Mouse (Mus musculus) forebrain, postnatal 0 days (tissue): ENCODE measurements around the gene E2f4. TPM values are rescaled to one million over a fixed set of nuclear protein-coding genes. Genes with fewer than 3 reads are reported as not detected.

Experiments used
- ATAC-seq: fragments of 200-750 bp; cut with Nextera tagmentation; 2 replicates; pipeline ENCODE4 v1.8.0; 2017; ENCODE audit warnings: mild to moderate bottlenecking, moderate library complexity
- DNase-seq: peaks from one replicate; pipeline ENCODE4 v3.0.0-alpha.2; 2015
- H3K27ac ChIP-seq: fragments of 300-500 bp; sonication (generic); 2 replicates; pipeline ENCODE4 v1.5.1; 2014; ENCODE audit warnings: low read depth, mild to moderate bottlenecking, antibody characterized with exemption, low read length, moderate library complexity, mixed read lengths
- H3K27me3 ChIP-seq: fragments of 300-500 bp; sonication (generic); 2 replicates; pipeline ENCODE4 v1.6.1; 2014; ENCODE audit warnings: mild to moderate bottlenecking, low read length, mixed read lengths; ENCODE audit not compliant: insufficient read depth
- H3K36me3 ChIP-seq: fragments of 300-500 bp; sonication (generic); 2 replicates; pipeline ENCODE4 v1.6.1; 2014; ENCODE audit warnings: mild to moderate bottlenecking, moderate library complexity; ENCODE audit not compliant: insufficient read depth
- H3K4me1 ChIP-seq: fragments of 300-500 bp; sonication (generic); 2 replicates; pipeline ENCODE4 v1.6.1; 2014; ENCODE audit warnings: antibody characterized with exemption; ENCODE audit not compliant: insufficient read depth
- H3K4me2 ChIP-seq: fragments of 300-500 bp; sonication (generic); 2 replicates; pipeline ENCODE4 v1.6.1; 2014; ENCODE audit warnings: low read depth, mild to moderate bottlenecking, moderate library complexity
- H3K4me3 ChIP-seq: fragments of 300-500 bp; sonication (generic); 2 replicates; pipeline ENCODE4 v1.5.1; 2014; ENCODE audit warnings: low read depth, low read length, mixed read lengths
- H3K9ac ChIP-seq: fragments of 300-500 bp; sonication (generic); 2 replicates; pipeline ENCODE4 v1.6.1; 2014; ENCODE audit warnings: mild to moderate bottlenecking
- H3K9me3 ChIP-seq: fragments of 300-500 bp; sonication (generic); 2 replicates; pipeline ENCODE4 v1.6.1; 2016; ENCODE audit warnings: low read length
- CTCF ChIP-seq: sonication (generic); IDR thresholded peaks from 2 replicates; pipeline ENCODE4 v1.5.1; 2016; ENCODE audit warnings: antibody characterized with exemption, control low read depth, low read depth
- WGBS: fragments of 180-500 bp; shearing (Covaris S2); extraction: QIAGEN DNeasy Blood & Tissue Kit; methylation state at CpG from one replicate; pipeline ENCODE4 v1.1.7; 2014; 5-methylcytosine and 5-hydroxymethylcytosine counted together
- polyA plus RNA-seq: library from polyadenylated mRNA; unstranded; fragments of >200 nt; fragmentation: Nextera tagmentation; extraction: Ambion mirVana; gene quantifications from 2 replicates; pipeline ENCODE4 v1.2.1, GENCODE M21; 2015
- total RNA-seq: library from RNA; depleted of rRNA; stranded (reverse); fragments of >200 nt; gene quantifications from 2 replicates; pipeline ENCODE4 v1.2.3, GENCODE M21; 2014

E2f4 gene
- total and polyA plus RNA-seq, 2 experiments from 2014 or later = 30.6 to 36.7 TPM

GRCm38 (mm10) chr8:105292471-105292870 lies 5.0 kb upstream of the E2f4 start:
- Histone ChIP-seq H3K27me3 (no peaks in the 10 kb centered on the region), H3K9ac (no peak overlapping the region), H3K27ac (no peak overlapping the region), H3K4me3 (no peak overlapping the region), H3K36me3 (no peaks in the 10 kb centered on the region), H3K9me3 (no peaks in the 10 kb centered on the region), H3K4me1 (peaks cover 17% of the 10 kb centered on the region), H3K4me2 (no peak overlapping the region)
- 87% methylated on average over 7 of the region's 7 CpGs for WGBS
- ATAC-seq = no peak
- DNase-seq = no peak
- no peak for TF ChIP-seq CTCF

GRCm38 (mm10) chr8:105293405-105293804 lies 4.1 kb upstream of the E2f4 start:
- H3K27ac ChIP-seq = no peak overlapping the region
- no peak for DNase-seq
- no peak for TF ChIP-seq CTCF
- no peak overlapping the region for H3K4me2 ChIP-seq
- H3K9me3 ChIP-seq = no peaks in the 10 kb centered on the region
- H3K27me3 ChIP-seq = no peaks in the 10 kb centered on the region
- no peak for ATAC-seq
- H3K9ac ChIP-seq = no peak overlapping the region
- H3K4me1 ChIP-seq = peaks cover 16% of the 10 kb centered on the region
- no peak overlapping the region for H3K4me3 ChIP-seq
- 74% methylated on average over 19 of the region's 19 CpGs for WGBS
- no peaks in the 10 kb centered on the region for H3K36me3 ChIP-seq

GRCm38 (mm10) chr8:105294776-105295175 lies 2.7 kb upstream of the E2f4 start:
- DNase-seq (no peak), ATAC-seq (no peak)
- Histone ChIP-seq H3K9ac (no peak overlapping the region), H3K4me1 (peaks cover 22% of the 10 kb centered on the region), H3K4me3 (no peak overlapping the region), H3K27me3 (no peaks in the 10 kb centered on the region), H3K27ac (no peak overlapping the region), H3K4me2 (no peak overlapping the region), H3K9me3 (no peaks in the 10 kb centered on the region), H3K36me3 (peaks cover under 1% of the 10 kb centered on the region)
- no peak for TF ChIP-seq CTCF
- WGBS = 61% methylated on average over 9 of the region's 9 CpGs

GRCm38 (mm10) chr8:105295256-105295655 lies 2.2 kb upstream of the E2f4 start:
- no peak for DNase-seq
- Histone ChIP-seq H3K4me3 (no peak overlapping the region), H3K27ac (no peak overlapping the region), H3K4me2 (no peak overlapping the region), H3K27me3 (no peaks in the 10 kb centered on the region), H3K9ac (no peak overlapping the region), H3K4me1 (peaks cover 19% of the 10 kb centered on the region), H3K9me3 (no peaks in the 10 kb centered on the region), H3K36me3 (peaks cover 5% of the 10 kb centered on the region)
- ATAC-seq = no peak
- WGBS = 72% methylated on average over 11 of the region's 11 CpGs
- no peak for TF ChIP-seq CTCF

- H3K27ac ChIP-seq = no peak within 1 kb of the TSS
- H3K9me3 ChIP-seq = no peaks in the 10 kb centered on the region
- H3K4me3 ChIP-seq = no peak within 1 kb of the TSS
- TF ChIP-seq CTCF = no peak
- 76% methylated on average over 11 of the region's 11 CpGs for WGBS
- no peaks in the 10 kb centered on the region for H3K27me3 ChIP-seq
- peaks cover 11% of the 10 kb centered on the region; the same call in 1 of the 2 replicates for H3K4me1 ChIP-seq
- ATAC-seq (no peak), DNase-seq (no peak)
- peak within 1 kb of the TSS; percentile 89; the same call in 1 of the 2 replicates for H3K4me2 ChIP-seq
- H3K9ac ChIP-seq = no peak within 1 kb of the TSS; the same call in 1 of the 2 replicates
- H3K36me3 ChIP-seq = peaks cover 13% of the 10 kb centered on the region
These were observed 1.4 kb upstream of the E2f4 start, which contains the start of gene Exoc3l for GRCm38 (mm10) chr8:105295895-105296573. Exoc3l (minus strand) TSS chr8:105296101.

- Histone ChIP-seq H3K9me3 (no peaks in the 10 kb centered on the region), H3K4me3 (peak overlapping the region; percentile 96), H3K27ac (no peak overlapping the region), H3K4me2 (peak overlapping the region; percentile 89), H3K36me3 (peaks cover 35% of the 10 kb centered on the region), H3K27me3 (no peaks in the 10 kb centered on the region), H3K4me1 (0 out of 2 replicates have a peak, but pooled peaks cover 9% of the 10 kb centered on the region), H3K9ac (peak overlapping the region; percentile 95)
- DNase-seq (no peak), ATAC-seq (no peak)
- WGBS = 60% methylated on average over 18 of the region's 18 CpGs
- TF ChIP-seq CTCF = no peak
These were observed 1.1 kb downstream of the E2f4 start for GRCm38 (mm10) chr8:105298351-105299252.

GRCm38 (mm10) chr8:105299962-105300361 lies 2.5 kb downstream of the E2f4 start:
- no peak for DNase-seq
- ATAC-seq = no peak
- 95% methylated on average over 8 of the region's 8 CpGs for WGBS
- TF ChIP-seq CTCF = no peak
- Histone ChIP-seq H3K9me3 (no peaks in the 10 kb centered on the region), H3K4me1 (0 out of 2 replicates have a peak, but pooled peaks cover 9% of the 10 kb centered on the region), H3K4me2 (no peak overlapping the region), H3K27me3 (no peaks in the 10 kb centered on the region), H3K27ac (no peak overlapping the region), H3K36me3 (peaks cover 47% of the 10 kb centered on the region), H3K4me3 (no peak overlapping the region), H3K9ac (no peak overlapping the region)
